Mouse (Mus musculus): Measurements from ENCODE around the gene Osbpl10. TPM values are rescaled to one million over a fixed set of nuclear protein-coding genes. Genes with fewer than 3 reads are reported as not detected.

Osbpl10 gene
- polyA plus RNA-seq, 1 experiment from 2014 or later = 0.07 TPM

DNA sequence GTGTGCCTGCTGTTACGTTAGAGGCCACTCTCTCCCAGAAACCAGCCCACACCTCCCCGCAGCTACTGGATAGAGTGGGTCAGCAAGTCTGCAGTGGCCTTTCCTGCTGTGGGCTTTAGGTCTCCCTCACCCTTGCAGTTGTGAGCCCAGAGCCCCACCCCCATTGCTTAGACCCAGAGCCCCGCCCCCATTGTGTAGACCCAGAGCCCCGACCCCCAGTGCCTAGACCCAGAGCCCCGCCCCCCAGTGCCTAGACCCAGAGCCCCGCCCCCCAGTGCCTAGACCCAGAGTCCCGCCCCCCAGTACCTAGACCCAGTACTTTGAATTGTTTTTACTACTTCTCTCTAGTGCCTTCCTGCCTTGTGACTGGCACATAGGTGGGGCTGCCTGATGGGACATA lies 70.5 kb downstream of the Osbpl10 start:
- Histone ChIP-seq H3K36me3 (replicated peaks; ENCODE audit: insufficient read depth, low read length) (no peaks in the 10 kb centered on the region), H3K27me3 (ENCODE audit: insufficient read depth, low read length) (no peaks in the 10 kb centered on the region), H3K27ac (ENCODE audit: low read depth) (peak overlapping the region; percentile 44; the same call in 1 of the 2 replicates), H3K4me2 (ENCODE audit: low read depth, low read length) (no peak overlapping the region), H3K4me1 (ENCODE audit: insufficient read depth) (peaks cover 3% of the 10 kb centered on the region; the same call in 1 of the 2 replicates), H3K9ac (replicated peaks) (no peak overlapping the region), H3K4me3 (ENCODE audit: low read depth, low read length) (no peak overlapping the region), H3K9me3 (ENCODE audit: low read length) (no peaks in the 10 kb centered on the region)
- no peak for DNase-seq
- 0 out of 2 replicates have a peak, but pooled peaks have one; percentile 7 for ATAC-seq
- WGBS (ENCODE audit: insufficient replicate concordance) = 55% methylated on average over 7 of the region's 7 CpGs
- TF ChIP-seq EP300 (IDR thresholded peaks at IDR 0.05; ENCODE audit: low read depth) (no peak), CTCF (IDR thresholded peaks at IDR 0.05; ENCODE audit: low read depth) (no peak)

GRCm38 (mm10) chr9:115049981-115050720 lies 71.8 kb downstream of the Osbpl10 start:
- Histone ChIP-seq H3K27ac (ENCODE audit: low read depth) (no peak overlapping the region), H3K4me2 (ENCODE audit: low read depth, low read length) (no peak overlapping the region), H3K27me3 (ENCODE audit: insufficient read depth, low read length) (no peaks in the 10 kb centered on the region), H3K36me3 (replicated peaks; ENCODE audit: insufficient read depth, low read length) (no peaks in the 10 kb centered on the region), H3K9ac (replicated peaks) (no peak overlapping the region), H3K4me3 (ENCODE audit: low read depth, low read length) (no peak overlapping the region), H3K9me3 (ENCODE audit: low read length) (no peaks in the 10 kb centered on the region), H3K4me1 (ENCODE audit: insufficient read depth) (peaks cover under 1% of the 10 kb centered on the region; the same call in 1 of the 2 replicates)
- DNase-seq (peak; percentile 33), ATAC-seq (no peak)
- 71% methylated on average over 13 of the region's 13 CpGs for WGBS (ENCODE audit: insufficient replicate concordance)
- no peak for TF ChIP-seq EP300 (IDR thresholded peaks at IDR 0.05; ENCODE audit: low read depth)
- TF ChIP-seq CTCF (IDR thresholded peaks at IDR 0.05; ENCODE audit: low read depth) = no peak

GRCm38 (mm10) chr9:115051976-115052375 lies 73.6 kb downstream of the Osbpl10 start:
- Histone ChIP-seq H3K9ac (replicated peaks) (no peak overlapping the region), H3K27ac (ENCODE audit: low read depth) (no peak overlapping the region), H3K4me2 (ENCODE audit: low read depth, low read length) (no peak overlapping the region), H3K27me3 (ENCODE audit: insufficient read depth, low read length) (no peaks in the 10 kb centered on the region), H3K4me3 (ENCODE audit: low read depth, low read length) (no peak overlapping the region), H3K4me1 (ENCODE audit: insufficient read depth) (no peaks in the 10 kb centered on the region), H3K36me3 (replicated peaks; ENCODE audit: insufficient read depth, low read length) (no peaks in the 10 kb centered on the region), H3K9me3 (ENCODE audit: low read length) (no peaks in the 10 kb centered on the region)
- DNase-seq = no peak
- TF ChIP-seq EP300 (IDR thresholded peaks at IDR 0.05; ENCODE audit: low read depth) (no peak), CTCF (IDR thresholded peaks at IDR 0.05; ENCODE audit: low read depth) (no peak)
- WGBS (ENCODE audit: insufficient replicate concordance) = 68% methylated on average over 3 of the region's 3 CpGs
- no peak for ATAC-seq

GRCm38 (mm10) chr9:115053779-115054178 lies 75.4 kb downstream of the Osbpl10 start:
- DNase-seq (no peak), ATAC-seq (no peak)
- no peak overlapping the region for H3K4me3 ChIP-seq (ENCODE audit: low read depth, low read length)
- no peak overlapping the region for H3K9ac ChIP-seq (replicated peaks)
- no peaks in the 10 kb centered on the region for H3K4me1 ChIP-seq (ENCODE audit: insufficient read depth)
- H3K27ac ChIP-seq (ENCODE audit: low read depth) = no peak overlapping the region
- TF ChIP-seq EP300 (IDR thresholded peaks at IDR 0.05; ENCODE audit: low read depth) = no peak
- no peak for TF ChIP-seq CTCF (IDR thresholded peaks at IDR 0.05; ENCODE audit: low read depth)
- H3K27me3 ChIP-seq (ENCODE audit: insufficient read depth, low read length) = no peaks in the 10 kb centered on the region
- H3K36me3 ChIP-seq (replicated peaks; ENCODE audit: insufficient read depth, low read length) = no peaks in the 10 kb centered on the region
- no peaks in the 10 kb centered on the region for H3K9me3 ChIP-seq (ENCODE audit: low read length)
- WGBS (ENCODE audit: insufficient replicate concordance) = 87% methylated on average over 14 of the region's 14 CpGs
- no peak overlapping the region for H3K4me2 ChIP-seq (ENCODE audit: low read depth, low read length)

DNA sequence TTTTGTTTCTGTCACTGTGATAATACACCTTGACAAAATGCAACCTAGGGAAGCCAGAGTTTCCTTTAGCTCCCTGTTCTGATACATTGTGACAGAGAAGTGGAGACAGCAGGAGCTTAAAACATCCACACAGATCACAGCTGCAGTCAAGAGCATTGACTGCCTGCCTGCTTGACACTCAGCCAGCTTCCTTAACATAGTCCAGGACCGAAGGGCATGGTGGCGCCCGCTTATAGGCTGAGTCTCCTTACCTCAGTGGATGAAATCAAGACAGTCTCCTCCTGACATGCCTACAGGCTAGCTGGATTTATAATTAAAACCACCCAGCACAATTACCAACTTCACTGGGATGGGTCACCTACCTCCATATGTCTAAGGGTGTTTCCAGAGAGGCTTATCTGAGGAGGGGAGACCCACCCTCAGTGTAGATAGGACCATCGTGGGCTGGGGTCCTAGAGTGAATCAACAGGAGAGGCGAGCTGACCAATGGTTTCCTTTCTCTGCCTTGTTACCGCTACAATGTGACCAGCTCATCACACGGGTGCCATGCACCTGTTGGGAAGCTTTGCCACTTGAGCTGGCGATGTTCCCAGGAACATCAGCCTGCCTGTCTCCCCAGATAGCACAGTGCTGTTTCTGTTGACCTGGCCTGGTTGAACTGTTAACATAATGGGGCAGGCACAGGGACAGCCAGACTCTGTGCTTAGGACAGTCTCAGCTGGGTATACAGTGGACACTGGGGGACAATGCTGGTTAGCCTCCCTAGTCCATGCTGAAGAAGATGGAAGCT lies 76.9 kb downstream of the Osbpl10 start:
- DNase-seq (no peak), ATAC-seq (no peak)
- Histone ChIP-seq H3K4me2 (ENCODE audit: low read depth, low read length) (no peak overlapping the region), H3K9me3 (ENCODE audit: low read length) (no peaks in the 10 kb centered on the region), H3K4me3 (ENCODE audit: low read depth, low read length) (no peak overlapping the region), H3K36me3 (replicated peaks; ENCODE audit: insufficient read depth, low read length) (no peaks in the 10 kb centered on the region), H3K27ac (ENCODE audit: low read depth) (no peak overlapping the region), H3K4me1 (ENCODE audit: insufficient read depth) (no peaks in the 10 kb centered on the region), H3K27me3 (ENCODE audit: insufficient read depth, low read length) (no peaks in the 10 kb centered on the region), H3K9ac (replicated peaks) (no peak overlapping the region)
- TF ChIP-seq EP300 (IDR thresholded peaks at IDR 0.05; ENCODE audit: low read depth) (no peak), CTCF (IDR thresholded peaks at IDR 0.05; ENCODE audit: low read depth) (no peak)
- WGBS (ENCODE audit: insufficient replicate concordance) = 79% methylated on average over 8 of the region's 8 CpGs

DNA sequence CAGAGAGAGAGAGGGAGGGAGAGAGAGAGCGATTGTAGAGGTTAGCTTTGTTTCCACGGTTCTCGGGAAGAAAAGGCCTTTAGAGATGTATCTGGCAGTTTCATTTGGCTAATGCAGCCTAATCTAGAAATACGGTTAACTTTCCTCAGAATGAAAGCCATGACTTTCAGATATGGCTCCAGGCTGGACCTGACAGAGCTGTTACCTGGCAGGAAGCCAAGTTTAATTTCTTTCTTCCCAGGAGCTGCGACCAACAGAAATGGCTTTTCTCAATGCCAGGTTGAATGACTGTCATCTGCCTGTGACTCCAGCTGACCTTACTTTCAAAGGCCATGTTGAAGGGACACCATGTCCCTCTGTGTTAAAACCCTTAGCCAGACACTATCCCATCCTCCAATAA lies 80.4 kb downstream of the Osbpl10 start:
- Histone ChIP-seq H3K36me3 (replicated peaks; ENCODE audit: insufficient read depth, low read length) (no peaks in the 10 kb centered on the region), H3K4me1 (ENCODE audit: insufficient read depth) (no peaks in the 10 kb centered on the region), H3K9ac (replicated peaks) (no peak overlapping the region), H3K4me2 (ENCODE audit: low read depth, low read length) (no peak overlapping the region), H3K27me3 (ENCODE audit: insufficient read depth, low read length) (no peaks in the 10 kb centered on the region), H3K9me3 (ENCODE audit: low read length) (no peaks in the 10 kb centered on the region), H3K27ac (ENCODE audit: low read depth) (no peak overlapping the region), H3K4me3 (ENCODE audit: low read depth, low read length) (no peak overlapping the region)
- TF ChIP-seq EP300 (IDR thresholded peaks at IDR 0.05; ENCODE audit: low read depth) (no peak), CTCF (IDR thresholded peaks at IDR 0.05; ENCODE audit: low read depth) (no peak)
- WGBS (ENCODE audit: insufficient replicate concordance) = 67% methylated on average over 5 of the region's 5 CpGs
- ATAC-seq (no peak), DNase-seq (no peak)

All from liver, postnatal 0 days (tissue).